Mouse (Mus musculus) kidney, postnatal 10 days (tissue): ENCODE measurements at regions not wholly inside any gene's neighbourhood (a gene's known extent, or its start where the extent isn't known, plus 50 kb on each side); places are given as distances from the start of the nearest gene placed in this dataset.
A peak's percentile ranks its signal among the peaks of the same experiment; 100 is the strongest.

ENCODE experiments used
- DNase-seq: peaks from one replicate; pipeline ENCODE4 v3.0.0; 2021; ENCODE audit warnings: mixed read lengths

- DNase-seq: no peak
These were observed 172.7 kb upstream of the Prkcq start for GRCm38 (mm10) chr2:10999217-10999618.

GRCm38 (mm10) chr2:11005806-11006205, 166.1 kb upstream of the Prkcq start:
- DNase-seq: no peak

GRCm38 (mm10) chr2:11011041-11011962, 160.6 kb upstream of the Prkcq start:
- no peak for DNase-seq

DNA sequence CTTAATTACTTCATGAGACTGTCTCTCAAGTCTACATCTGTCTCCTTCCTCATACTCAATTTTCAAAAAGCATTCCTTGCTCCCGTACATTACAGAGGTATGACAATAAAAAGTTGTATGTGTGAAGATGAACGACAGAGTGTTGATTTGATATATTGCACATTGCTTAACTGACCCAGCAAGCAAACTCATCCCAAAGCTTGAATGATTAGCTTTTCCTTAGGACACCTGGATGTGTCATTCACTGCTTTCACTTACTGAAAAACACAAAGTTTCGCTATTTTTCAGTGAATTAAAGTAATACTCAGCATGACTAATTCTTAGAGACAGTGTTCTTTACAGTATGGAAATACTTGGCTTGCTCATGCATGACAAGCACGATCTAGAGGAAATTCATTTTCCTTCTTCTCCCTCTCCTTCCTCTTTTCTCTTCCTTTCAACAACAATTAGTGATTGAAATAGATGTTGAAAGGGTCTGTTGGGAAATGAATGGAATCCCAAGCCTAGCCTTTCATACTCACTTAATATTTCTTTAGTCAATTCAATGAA, 159.5 kb upstream of the Prkcq start:
- no peak for DNase-seq

GRCm38 (mm10) chr2:11013154-11013553, 158.8 kb upstream of the Prkcq start:
- no peak for DNase-seq

GRCm38 (mm10) chr2:11016446-11016845, 155.5 kb upstream of the Prkcq start:
- no peak for DNase-seq

DNA sequence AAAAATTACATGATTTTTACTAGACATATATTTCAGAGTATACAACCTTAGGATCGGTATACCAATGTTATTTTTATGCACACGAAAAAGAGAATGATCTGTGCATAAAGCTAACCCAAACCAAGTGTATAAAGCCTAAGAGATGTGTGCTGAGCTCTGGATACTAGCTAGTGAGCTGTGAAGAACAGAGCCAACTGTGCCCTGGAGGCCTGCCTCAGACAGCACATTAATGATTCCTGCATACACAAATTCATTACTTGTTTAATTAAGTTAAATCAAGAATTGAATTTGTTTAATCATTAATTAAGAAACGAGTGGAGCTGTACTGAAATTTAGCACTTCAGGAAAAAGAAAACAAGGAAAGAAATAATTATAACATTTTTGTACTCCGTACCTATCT, 139.0 kb upstream of the Prkcq start:
- no peak for DNase-seq

DNA sequence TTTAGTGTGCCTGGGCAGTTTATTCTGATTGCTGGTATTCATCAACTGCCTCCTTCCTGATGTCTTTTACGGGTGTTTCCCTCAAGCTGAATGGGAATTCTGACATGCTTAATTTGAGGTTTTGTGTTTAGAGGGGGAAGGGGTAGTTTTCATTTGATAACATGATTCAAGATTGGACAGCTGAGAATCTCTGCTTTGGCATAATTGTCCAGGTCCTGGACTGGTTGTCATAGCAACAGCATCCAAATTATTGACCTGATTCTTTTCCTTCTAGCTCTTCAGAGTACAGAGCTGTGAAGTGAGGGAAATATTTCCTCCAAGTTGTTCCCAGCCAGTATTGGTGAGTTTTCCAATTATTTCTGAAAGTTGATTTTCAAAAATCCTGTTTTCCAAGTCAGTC, 137.7 kb upstream of the Prkcq start:
- DNase-seq: no peak

GRCm38 (mm10) chr2:11037343-11037742, 134.6 kb upstream of the Prkcq start:
- no peak for DNase-seq

DNA sequence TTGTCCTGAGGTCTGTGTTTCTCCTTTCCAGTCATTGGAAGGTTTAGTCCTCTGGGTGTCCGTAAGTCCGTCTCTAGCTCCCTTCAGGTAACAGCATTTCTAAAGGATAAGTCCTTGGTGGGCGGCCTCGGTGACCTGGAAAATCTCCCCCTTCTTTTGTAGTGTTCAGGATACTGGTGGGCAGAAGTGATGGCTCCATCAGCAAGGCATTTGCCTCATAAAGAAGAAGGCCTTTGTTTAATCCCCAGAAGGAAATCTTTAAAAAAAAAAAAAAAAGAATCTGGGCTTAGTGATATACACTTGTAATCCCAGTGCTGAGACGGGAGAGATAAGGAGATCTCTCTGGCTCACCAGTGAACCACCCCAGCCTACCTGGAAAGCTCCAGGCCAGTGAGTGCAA, 133.5 kb upstream of the Prkcq start:
- DNase-seq: no peak

DNA sequence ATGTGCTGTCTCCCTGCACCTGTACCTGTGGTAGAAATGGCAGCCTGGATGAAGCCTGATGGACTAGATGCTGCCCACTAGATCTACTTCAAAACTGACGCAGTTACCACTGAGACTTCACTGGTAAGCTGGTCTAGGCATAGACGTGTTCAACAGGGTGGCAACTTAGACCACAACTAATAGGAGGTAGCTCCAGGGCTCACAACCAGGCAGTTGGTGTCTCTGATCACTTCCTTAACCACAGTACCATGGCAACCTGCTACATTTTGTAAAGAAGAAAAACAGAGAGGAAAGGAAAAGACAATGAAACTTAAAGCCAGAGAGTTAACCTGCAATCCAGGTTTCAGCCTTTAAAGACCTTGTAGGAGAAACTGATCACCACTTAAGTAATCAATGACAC, 131.9 kb upstream of the Prkcq start:
- DNase-seq: no peak

- no peak for DNase-seq
These were observed 127.1 kb upstream of the Prkcq start for GRCm38 (mm10) chr2:11044727-11045274.

GRCm38 (mm10) chr2:11051621-11052020, 120.3 kb upstream of the Prkcq start:
- no peak for DNase-seq

- peak; percentile 66 for DNase-seq
These were observed 112.0 kb upstream of the Prkcq start for GRCm38 (mm10) chr2:11059731-11060425.

GRCm38 (mm10) chr2:11067384-11067783, 104.5 kb upstream of the Prkcq start:
- DNase-seq: no peak

DNA sequence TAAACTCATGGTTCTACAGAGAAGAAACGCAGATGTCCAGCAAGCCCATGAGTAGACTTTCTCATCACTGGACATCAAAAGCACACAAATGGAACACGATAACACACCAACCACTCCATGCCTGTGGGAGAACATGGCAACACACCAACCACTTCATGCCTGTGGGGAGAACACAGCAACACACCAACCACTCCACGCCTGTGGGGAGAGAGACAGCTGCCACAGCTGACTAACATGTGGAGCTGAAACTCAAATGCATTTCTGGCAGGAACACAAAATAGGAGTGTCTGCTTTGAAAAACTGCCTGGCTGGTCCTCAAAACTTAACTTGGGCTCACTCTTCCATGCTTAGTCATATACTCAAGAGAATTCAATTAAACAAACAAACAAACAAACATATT, 88.4 kb upstream of the Prkcq start:
- DNase-seq: no peak

DNA sequence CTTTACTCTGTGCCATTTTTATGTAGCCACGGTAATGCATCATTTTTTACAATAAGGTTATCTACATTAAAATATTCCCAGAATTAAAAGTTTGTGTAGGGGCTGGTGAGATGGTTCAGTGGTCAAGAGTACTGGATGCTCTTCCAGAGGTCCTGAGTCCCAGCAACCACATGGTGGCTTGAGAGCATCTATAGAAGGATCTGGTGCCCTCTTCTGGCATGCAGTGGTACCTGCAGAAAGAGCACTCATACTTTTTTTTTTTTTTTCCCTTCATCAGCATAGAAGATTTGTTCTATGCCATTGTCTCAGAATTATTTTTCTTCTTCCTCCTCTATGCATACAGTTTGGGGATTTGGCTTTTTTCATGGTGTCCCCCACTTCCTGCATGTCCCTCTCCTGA, 84.9 kb upstream of the Prkcq start:
- DNase-seq: peak; percentile 45

- peak; percentile 14 for DNase-seq
These were observed 71.9 kb upstream of the Prkcq start for GRCm38 (mm10) chr2:11099834-11100622.

DNA sequence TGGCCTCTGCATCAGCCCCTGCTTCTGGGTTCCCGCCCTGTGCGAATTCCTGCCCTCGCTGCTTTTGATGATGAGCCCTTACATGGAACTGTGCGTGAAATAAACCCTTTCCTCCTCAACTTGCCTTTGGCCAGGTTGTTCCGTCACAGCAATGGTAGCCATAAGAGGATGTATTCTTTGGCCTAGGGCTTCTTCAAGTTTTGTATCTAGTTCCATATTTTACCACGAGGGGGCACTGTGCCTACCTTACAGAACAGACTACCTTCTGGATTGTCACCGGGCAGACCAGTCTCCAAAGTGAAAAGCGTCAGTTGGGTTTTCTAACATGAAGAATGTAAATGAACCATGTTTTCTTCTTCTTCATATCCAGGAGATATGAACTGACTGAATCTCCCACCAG, 58.7 kb upstream of the Prkcq start:
- DNase-seq: peak; percentile 58

GRCm38 (mm10) chr2:11118625-11119024, 53.3 kb upstream of the Prkcq start:
- DNase-seq: no peak

GRCm38 (mm10) chr2:11119301-11119700, 52.6 kb upstream of the Prkcq start:
- DNase-seq: peak; percentile 19
